Mouse (Mus musculus) gastrocnemius, adult 8-10 months (tissue): Measurements from ENCODE around the gene Tex44. TPM values are rescaled to one million over a fixed set of nuclear protein-coding genes. Genes with fewer than 3 reads are reported as not detected.

ENCODE experiments used
- DNase-seq, 2 experiments: peaks; one replicate each; pipeline ENCODE4 v3.0.0; 2022; ENCODE audit warnings: low spot score in 2 of 2
- total RNA-seq, 4 experiments: library from RNA; stranded (reverse); gene quantifications; 2 replicates each; pipeline ENCODE4 v1.2.4; 2022

The Tex44 gene
- not detected for total RNA-seq

DNA sequence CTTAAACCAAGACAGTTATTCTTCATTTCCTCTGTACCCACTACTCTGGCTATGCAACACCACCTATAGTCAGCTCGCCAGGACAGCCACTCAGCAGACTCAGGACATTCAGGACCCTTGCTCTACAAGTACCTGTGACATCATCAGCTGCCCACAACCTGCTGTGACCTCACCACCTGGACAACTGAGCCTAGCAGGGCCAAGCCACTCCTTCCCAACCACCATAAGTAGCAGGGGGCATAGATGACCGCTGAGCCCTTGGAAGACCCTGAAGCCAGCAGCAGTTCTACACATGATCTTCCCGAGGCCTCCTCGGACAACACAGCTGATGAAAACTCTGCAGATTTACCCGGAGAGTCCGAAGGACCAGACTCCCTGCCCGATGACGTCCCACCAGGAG is at the start of gene Tex44, which contains the start of gene Nmur1:
Tex44 (plus strand) TSS at position 202 of the 400 bp plus-strand sequence.
Nmur1 (minus strand) TSS at position 101 of the 400 bp plus-strand sequence.
- DNase-seq: no peak

DNA sequence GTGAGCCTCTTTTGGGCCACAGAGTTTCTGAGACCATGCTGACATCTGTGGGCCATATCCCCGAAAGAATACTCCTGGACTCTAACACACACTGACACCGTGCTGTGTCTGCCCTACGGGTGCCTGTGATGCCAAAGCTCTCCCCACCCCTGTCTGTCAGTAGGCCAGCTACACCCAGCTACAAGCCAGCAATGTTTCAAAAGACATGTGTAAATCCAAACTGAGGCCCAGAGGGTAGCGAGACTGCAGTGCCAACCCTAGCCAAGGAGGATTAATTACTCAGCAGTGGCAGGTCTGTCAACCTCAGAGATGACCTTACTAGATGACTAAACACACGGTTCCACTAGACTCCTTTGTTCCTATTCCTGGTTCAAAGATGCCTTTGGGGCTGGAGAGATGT is 49.8 kb upstream of the Tex44 start:
- DNase-seq: peak in 1 of 2 experiments; percentile 23

DNA sequence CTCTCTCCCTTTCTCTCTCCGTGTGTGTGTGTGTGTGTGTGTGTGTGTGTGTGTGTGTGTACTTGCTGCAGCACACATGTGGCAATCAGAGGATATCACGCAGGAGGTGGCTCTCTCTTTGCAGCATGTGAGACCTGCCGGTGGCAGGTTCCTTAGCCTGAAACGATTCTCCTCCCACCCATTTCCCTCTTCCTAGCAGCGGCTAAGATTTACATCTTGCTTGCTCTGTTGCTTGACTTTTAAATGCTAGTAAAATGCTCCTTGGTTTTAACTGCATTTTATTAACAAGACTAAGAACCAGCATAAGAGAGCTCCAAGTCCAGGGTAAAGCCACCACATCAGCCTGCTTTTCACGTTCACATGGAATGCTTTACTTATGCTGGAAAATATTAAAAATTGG is 47.5 kb upstream of the Tex44 start:
- DNase-seq: no peak

DNA sequence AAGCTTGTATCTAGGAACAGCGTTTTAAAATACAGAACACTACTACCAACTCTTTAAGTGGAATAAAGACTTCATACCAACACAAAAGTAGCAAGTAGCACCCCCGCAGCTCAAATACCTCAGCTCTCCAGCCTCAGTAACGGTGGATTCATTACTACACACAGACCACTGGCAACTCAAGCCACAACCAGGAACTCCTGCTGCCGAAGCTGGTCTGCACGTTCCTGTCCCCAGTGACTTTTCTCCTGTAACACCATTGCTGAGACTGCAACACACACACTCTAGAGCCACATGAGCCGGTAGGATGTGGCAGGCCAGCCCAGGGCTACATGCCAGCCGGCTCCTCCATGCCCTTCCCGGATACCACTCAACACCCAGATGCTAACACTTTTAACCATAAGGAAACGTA is 47.0 kb upstream of the Tex44 start:
- DNase-seq: peak in 1 of 2 experiments; percentile 17

DNA sequence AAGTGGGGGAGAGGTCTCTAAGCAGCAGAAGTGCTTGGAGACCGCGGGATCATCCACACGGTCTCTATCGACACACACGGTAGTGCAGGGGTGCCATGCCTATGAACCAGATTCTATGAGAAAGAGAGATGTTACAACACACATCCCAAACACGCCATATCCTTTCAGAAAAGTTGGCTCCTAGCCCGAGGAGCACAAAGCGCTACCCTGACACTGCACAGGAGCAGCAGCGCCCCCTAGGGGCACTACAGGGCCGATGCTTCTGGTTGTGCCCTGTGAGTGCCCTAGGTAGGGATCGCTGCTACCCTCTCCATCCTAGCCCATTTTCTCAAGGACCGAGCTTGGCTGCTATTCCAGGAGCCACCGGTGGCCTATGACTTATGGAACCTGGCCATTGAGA is 45.1 kb upstream of the Tex44 start:
- DNase-seq: peak in 1 of 2 experiments; percentile 36

DNA sequence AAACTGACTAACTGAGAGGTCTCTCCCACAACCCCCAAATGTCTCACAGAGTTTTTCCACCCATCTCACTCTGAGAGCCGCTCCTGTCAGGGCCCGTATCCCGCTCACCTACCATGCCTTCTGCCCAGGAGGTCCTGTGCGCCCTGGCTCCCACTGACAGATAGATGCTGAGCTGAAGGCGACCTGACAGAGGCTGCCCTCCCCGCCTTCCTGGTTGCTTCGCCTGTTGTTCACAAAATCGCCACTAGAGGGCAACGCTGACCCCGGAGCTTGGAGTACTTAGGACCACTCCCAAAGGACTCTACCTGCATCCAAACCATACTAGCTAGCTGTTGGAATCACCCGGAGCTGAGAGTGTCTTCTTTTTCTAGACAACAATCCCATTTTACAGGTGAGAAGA is 36.9 kb upstream of the Tex44 start:
- DNase-seq: peak; percentile 22 to 37

DNA sequence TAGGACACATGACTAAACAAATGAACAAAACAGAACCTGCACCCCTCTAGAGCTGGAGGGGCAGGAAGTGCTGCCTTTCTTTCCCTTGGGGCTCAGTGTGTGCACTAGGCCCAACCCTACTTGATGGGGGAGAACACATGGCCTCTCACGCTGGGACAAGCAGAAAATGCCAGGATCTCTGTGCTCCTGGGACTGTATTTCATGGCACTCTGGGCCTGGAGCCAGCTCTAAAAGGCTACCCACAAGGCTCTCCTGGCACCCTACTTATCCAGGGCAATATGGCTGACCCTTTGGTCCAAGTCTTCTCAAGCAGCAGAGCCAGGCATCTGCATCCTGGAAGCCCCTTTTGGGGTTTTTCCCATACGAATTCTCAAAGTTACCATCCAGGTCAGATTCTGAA is 34.7 kb upstream of the Tex44 start:
- no peak for DNase-seq

DNA sequence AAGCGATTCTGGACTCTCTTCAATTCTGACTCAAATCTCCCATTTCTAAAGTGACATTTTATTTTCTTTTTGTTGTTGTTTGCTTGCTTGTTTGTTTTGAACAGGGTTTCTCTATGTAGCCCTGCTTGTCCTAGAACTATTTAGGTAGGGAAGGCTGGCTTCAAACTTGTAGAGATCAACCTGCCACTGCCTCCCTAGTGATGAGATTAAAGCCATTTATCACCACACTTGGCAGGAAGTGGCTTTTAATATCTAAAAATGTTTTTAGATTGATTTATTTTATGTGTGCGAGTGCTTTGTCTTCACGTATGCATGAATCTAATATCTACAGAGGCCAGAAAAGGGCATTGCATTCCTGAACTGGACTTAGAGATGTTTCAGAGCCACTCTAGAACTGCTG is 32.9 kb upstream of the Tex44 start:
- no peak for DNase-seq

DNA sequence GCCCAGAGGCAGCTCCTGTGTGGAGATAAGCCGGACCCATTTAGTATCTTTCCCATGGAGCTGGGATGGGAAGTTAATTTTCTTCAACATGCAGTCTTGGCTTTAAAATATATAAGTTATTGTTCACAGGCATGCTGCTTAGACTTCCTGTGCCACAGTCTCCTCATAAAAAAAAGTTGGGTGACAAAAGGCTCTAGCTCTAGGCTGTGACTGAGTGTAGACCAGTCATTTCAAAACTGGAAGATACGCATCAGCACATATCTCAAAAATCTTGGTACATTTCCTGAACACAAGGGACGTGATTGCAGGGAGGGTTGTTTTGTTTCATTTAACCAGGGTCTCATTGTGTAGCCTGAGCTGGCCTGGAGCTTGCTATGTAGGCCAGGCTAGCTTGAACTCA is 31.9 kb upstream of the Tex44 start:
- DNase-seq: no peak

DNA sequence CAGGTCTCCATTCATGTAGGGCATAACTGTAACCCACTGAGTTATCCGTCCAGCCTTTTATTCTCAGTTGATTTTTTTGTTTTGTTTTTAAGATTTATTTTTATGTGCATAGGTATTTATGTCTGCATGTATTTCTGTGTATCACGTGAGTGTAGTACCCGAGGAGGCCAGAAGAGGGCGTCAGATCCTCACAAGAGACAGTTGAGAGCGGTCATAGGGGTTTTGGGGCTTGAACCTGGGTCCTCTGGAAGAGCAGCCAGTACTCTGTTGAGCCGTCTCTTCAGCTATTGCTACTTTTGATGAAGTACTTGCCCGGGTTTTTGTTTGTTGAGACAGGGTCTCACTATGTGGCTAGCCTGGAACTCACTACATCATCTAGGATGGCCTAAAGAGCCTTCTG is 30.2 kb upstream of the Tex44 start:
- DNase-seq: no peak

DNA sequence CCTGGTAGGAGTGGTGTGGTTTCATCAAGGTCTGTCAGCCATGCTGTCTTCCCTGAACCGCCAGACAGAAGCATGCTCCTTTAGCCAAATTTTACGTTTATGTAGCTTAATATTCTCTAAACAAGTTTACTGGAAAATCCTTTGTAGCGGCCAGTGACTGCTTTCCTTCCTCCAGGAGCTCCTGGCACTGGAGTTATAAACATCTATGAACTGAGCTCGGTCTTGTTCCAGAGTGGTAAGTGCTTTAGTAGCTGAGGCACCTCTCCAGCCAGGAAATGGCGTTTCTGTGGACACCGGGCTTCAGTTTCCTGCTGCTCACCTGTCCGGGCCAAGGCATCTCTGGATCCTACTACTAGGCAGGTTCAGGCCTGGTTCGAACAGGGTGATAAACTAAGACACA is 28.5 kb upstream of the Tex44 start:
- no peak for DNase-seq

DNA sequence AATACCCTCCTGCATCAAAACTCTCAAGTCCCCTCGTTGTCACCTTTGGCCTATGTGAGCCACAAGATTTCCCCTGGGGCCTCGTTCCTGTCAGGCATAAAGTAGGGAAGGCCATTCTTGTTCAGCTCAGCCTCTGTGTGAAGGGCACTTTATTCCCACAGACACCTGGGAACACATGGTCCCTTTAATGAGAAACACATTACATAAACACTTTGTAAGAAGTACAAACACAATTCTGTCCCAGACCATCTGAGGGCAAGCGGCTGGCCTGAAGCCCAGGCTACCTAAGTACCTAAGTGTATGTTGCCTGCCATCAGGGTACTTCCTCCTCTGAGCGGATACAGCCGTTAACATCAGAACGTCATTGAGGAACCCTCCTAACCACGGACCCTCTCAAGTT is 27.9 kb upstream of the Tex44 start:
- DNase-seq: no peak

DNA sequence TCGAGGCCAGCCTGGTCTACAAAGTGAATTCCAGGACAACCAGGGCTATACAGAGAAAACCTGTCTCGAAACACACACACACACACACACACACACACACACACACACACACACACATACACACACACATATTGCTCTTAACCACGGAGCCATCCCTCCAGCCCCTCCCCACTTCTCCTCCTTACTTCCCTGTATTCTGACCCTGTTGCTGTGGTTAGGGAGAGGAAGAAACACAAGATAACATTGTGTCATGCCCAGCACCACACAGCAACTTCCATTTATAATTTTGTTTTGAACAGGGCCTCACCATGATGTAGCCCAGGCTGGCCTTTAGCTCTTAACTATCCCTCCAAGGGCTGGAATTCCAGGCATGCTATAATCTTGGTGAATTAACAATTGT is 26.8 kb upstream of the Tex44 start:
- DNase-seq: no peak

DNA sequence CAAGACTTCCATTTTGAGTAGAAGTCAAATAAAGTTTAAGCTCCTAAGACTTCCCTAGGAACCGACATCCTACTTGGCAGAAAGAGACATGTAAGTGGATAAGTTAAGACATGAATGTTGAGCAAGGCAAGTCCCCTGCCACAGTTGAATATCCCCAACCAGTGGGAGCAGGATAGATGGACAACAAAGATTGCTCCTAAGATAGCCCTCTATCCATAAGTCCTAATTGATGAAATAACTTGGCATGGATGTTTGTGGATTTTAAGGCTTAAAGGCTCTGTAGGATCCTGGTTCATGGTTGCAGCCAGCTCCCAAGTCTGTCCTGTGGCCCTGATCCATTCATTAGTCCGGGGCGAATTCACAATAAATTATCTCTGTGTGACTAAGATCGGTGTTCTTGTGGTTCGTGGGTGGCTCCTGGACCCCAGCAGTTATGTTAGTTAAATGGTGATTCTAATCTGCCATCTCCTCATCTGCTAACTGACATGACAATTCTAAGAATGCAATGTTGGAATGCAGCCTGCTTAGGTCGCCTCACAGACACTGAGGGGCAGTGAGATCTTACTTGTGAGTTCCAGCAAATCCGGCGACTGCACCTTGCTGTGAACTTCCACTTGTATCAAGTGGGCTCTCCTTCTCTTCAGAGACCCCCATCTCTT is 25.9 kb upstream of the Tex44 start:
- no peak for DNase-seq

DNA sequence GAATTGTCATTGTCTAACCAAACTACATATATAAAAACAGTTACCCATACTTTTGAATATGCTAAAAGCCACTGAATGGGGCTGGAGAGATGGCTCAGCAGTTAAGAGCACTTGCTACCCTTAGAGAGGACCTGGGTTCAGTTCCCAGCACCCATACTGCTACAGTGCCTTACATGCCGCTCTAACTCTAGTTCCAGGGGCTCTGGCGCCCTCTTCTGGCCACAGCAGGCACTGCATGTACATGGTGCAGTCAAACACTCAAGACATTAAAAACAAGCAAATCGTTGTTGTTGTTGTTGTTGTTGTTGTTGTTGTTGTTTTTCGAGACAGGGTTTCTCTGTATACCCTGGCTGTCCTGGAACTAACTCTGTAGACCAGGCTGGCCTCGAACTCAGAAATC is 21.3 kb upstream of the Tex44 start:
- DNase-seq: no peak

DNA sequence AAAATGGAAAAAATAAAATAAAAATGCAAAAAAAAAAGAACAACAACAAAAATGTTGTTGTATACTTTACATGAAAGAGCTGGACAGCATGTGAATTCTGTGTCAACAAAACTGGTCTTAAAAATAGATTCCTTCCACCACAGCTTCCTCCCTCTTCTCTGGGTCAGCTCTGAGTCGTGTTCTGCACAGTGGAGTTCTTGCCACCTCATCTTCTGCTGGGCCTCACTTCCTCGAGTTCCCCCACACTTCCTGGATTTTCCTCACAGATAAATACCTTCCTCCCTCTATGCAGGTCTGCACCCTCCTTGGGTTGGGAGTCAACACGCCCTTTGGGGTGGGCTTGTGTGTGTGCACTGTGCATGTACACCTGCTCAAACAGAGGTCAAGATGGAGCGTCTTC is 19.8 kb upstream of the Tex44 start:
- no peak for DNase-seq

DNA sequence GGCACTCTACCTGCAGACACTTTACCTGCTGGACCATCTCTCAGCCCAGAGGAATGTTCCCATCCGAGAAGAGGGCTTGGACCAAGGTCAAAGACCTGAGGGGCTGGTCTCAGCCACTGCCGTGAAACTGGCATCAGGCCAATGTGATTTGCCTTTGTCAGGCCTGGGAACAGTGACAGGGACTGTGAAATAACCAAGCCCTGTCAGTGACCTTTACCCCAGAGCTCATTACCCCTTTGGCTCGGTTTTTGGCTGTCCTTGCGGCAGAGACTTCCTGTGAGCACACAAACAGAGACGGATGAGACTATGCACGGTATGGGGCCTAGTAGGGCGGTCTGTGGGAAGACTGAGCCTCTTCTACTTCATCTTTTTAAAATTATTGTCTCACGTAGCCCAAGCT is 19.2 kb upstream of the Tex44 start:
- no peak for DNase-seq

DNA sequence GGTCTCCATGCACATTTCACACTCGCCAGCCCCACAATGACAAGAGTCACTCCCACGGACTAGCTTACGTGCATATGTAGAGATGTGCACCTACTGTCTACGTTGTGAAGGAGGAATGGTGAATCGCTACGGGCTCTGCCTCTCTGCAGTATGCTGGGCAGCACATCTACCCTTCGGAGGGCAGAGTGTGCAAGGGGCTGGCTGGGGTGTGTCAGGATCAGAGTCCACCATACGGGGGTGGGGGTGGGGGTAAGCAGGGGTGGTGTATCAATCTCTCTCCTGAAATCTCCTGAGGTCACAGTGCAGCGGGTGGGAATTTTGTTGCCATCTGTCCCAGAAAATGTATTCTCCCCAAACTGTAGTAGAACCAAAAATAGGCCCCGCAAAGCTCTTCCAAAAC is 17.6 kb upstream of the Tex44 start:
- DNase-seq: no peak

DNA sequence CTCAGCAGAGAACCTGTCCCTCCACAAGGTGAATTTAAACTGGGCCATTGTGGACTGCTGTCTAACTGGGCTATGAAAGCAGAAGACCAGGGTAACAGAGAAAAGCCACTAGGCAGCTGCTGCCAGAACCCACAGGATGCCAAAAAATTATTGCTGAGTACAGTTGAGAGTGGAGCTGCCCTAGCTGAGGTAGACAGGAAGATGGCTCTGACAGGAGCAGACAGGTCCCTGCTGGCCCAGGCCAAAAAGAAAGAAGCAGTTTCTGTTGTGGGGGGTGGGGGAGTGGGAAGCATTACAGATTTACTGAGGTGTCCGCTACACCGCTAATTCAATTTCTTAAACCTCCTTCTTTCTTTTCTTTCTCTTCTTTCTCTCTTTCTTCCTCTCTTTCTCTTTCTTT is 16.7 kb upstream of the Tex44 start:
- no peak for DNase-seq

DNA sequence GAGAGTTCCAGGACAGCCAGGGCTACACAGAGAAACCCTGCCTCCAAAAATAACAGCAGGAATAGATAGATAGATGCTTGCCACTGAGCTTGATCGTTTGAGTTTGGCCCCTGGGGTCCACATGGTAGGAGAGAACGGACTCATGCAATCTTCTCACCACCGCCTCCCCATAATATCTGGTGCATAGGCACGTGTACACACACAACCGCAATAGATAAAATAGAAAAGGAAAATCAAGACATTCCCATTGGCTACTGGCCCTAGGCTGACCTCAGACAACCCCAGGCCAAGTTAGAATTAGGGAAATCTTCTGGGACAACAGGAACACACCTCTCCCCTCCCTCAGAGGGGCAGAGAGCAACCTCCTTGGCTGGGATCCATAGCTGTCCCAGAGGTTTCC is 11.4 kb upstream of the Tex44 start:
- no peak for DNase-seq

DNA sequence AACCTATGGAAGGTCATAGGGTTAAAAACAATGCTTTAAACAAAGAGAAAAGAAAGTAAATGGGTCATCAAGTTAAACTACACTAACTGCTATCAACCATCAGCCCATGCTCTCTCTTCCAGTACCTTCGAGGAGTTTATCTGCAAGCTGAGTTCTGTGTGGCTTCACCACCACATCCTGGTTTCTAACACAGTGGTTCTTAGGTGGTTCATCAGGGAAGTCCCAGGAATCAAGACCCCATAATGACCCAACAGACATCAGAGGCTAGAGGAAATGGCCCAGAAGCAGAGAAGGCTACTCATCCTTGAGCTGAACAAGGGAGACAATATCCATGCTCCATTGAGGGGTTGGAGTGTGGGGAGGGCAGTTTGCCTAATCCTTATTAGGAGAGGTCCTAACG is 11.0 kb upstream of the Tex44 start:
- no peak for DNase-seq

DNA sequence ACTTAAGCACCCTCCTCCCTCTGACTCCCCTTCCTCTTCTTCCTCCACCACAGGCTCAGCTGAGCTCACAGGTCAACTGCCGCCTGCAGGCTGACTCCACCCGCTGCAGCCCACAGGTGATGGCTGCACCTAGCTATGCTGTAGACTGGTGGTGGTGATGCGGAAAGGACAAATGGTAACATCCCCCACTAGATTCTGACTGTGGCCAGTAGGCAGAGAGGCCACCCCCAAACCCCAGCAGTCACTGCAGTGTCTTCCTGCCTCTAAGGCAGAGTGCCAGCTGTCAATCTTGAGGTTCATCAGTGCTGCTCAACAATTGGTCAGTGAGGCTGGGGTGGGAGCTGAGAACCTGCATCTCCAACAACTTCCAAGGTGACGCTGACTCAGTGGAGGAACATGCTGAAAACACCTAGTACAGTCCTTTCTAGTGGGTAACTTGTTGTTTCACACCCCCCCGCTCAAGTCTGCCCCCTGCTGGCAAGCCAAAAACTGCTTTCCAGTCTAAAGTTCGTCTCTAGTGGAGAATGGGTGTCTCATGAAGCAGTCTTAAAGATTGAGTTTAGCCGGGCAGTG is 10.4 kb upstream of the Tex44 start:
- DNase-seq: no peak

DNA sequence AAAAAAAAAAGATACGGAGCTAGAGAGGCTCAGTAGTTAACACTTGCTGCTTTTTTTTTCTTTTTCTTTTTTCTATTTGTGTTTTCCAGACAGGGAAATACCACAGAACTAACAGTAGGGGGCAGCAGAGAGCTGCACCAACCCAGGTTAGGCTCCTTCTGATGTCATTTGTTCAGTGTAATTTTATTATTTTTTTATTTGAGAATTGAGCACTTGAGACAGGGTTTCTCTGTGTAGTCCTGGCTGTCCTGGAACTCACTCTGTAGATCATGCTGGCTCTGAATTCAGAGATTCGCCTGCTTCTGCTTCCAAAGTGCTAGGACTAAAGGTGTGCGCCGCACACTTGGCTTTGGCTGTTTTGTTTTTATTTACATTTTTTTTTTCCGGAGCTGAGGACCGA is 9.8 kb upstream of the Tex44 start:
- DNase-seq: no peak

DNA sequence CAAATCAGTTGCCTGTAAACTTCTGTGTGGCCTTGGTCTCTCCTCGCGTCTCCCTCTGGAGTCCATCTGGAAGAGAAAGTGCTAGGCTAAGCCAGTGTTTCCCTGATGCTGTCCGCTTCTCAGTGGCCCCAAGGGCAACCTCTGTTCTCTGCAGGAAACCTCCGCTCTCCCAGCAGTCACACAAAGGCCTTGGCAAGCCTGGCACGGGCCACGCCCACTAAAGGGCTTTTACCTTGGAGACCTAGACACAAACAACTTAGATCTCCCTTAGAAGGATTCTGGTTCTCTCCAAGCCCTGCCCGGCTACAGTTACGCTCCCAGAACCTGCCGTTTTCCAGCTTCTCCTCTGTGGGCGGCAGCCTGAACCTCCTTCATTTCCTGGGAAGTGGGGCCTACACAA is 5.1 kb upstream of the Tex44 start:
- no peak for DNase-seq
